Mouse (Mus musculus): Measurements from ENCODE around the gene Txnrd2. TPM values are rescaled to one million over a fixed set of nuclear protein-coding genes. Genes with fewer than 3 reads are reported as not detected.

Gene Txnrd2
- polyA plus RNA-seq, 1 experiment from 2014 or later = 15.7 TPM

- Histone ChIP-seq H3K9me3 (no peaks in the 10 kb centered on the region), H3K36me3 (peaks cover 7% of the 10 kb centered on the region; the same call in 1 of the 2 replicates), H3K4me2 (replicated peaks) (no peak overlapping the region), H3K4me1 (peaks cover 9% of the 10 kb centered on the region; the same call in 1 of the 2 replicates), H3K4me3 (no peak overlapping the region), H3K9ac (no peak overlapping the region), H3K27me3 (no peaks in the 10 kb centered on the region), H3K27ac (no peak overlapping the region)
- 79% methylated on average over 2 of the region's 2 CpGs for WGBS
- ATAC-seq (ENCODE audit: insufficient number of reproducible peaks, insufficient read depth, low FRiP score, low TSS enrichment) = no peak
Measured at GRCm38 (mm10) chr16:18474021-18474420, 47.8 kb downstream of the Txnrd2 start.

- H3K9ac ChIP-seq = no peak overlapping the region
- ATAC-seq (ENCODE audit: insufficient number of reproducible peaks, insufficient read depth, low FRiP score, low TSS enrichment) = no peak
Measured at GRCm38 (mm10) chr16:18477996-18478395, 51.8 kb downstream of the Txnrd2 start.

GRCm38 (mm10) chr16:18479667-18480066 lies 53.5 kb downstream of the Txnrd2 start:
- 45% methylated on average over 7 of the region's 7 CpGs for WGBS
- Histone ChIP-seq H3K4me2 (replicated peaks) (no peak overlapping the region), H3K9me3 (no peaks in the 10 kb centered on the region), H3K4me3 (no peak overlapping the region), H3K36me3 (no peaks in the 10 kb centered on the region; the same call in 1 of the 2 replicates), H3K27me3 (no peaks in the 10 kb centered on the region), H3K27ac (no peak overlapping the region), H3K9ac (no peak overlapping the region), H3K4me1 (peaks cover 6% of the 10 kb centered on the region; the same call in 1 of the 2 replicates)
- no peak for ATAC-seq (ENCODE audit: insufficient number of reproducible peaks, insufficient read depth, low FRiP score, low TSS enrichment)

More at GRCm38 (mm10) chr16:18477996-18478395, 51.8 kb downstream of the Txnrd2 start:
- peaks cover 1% of the 10 kb centered on the region for H3K4me1 ChIP-seq
- 63% methylated on average over 6 of the region's 6 CpGs for WGBS
- H3K27me3 ChIP-seq = no peaks in the 10 kb centered on the region
- H3K9me3 ChIP-seq = no peaks in the 10 kb centered on the region
- no peaks in the 10 kb centered on the region; the same call in 1 of the 2 replicates for H3K36me3 ChIP-seq
- H3K4me3 ChIP-seq = no peak overlapping the region
- H3K27ac ChIP-seq = no peak overlapping the region
- H3K4me2 ChIP-seq (replicated peaks) = no peak overlapping the region

GRCm38 (mm10) chr16:18480933-18481485 lies 54.8 kb downstream of the Txnrd2 start:
- no peaks in the 10 kb centered on the region for H3K9me3 ChIP-seq
- 70% methylated on average over 4 of the region's 4 CpGs for WGBS
- ATAC-seq (ENCODE audit: insufficient number of reproducible peaks, insufficient read depth, low FRiP score, low TSS enrichment) = no peak

GRCm38 (mm10) chr16:18482431-18482830 lies 56.2 kb downstream of the Txnrd2 start:
- no peaks in the 10 kb centered on the region; the same call in 1 of the 2 replicates for H3K36me3 ChIP-seq
- peaks cover 6% of the 10 kb centered on the region; the same call in 1 of the 2 replicates for H3K4me1 ChIP-seq
- no peak overlapping the region for H3K4me3 ChIP-seq
- no peak overlapping the region for H3K27ac ChIP-seq
- no peak overlapping the region for H3K4me2 ChIP-seq (replicated peaks)
- no peaks in the 10 kb centered on the region for H3K27me3 ChIP-seq
- no peak overlapping the region for H3K9ac ChIP-seq
- WGBS = 86% methylated on average over 3 of the region's 3 CpGs
- no peak for ATAC-seq (ENCODE audit: insufficient number of reproducible peaks, insufficient read depth, low FRiP score, low TSS enrichment)
- H3K9me3 ChIP-seq = no peaks in the 10 kb centered on the region

More at GRCm38 (mm10) chr16:18480933-18481485, 54.8 kb downstream of the Txnrd2 start:
- Histone ChIP-seq H3K4me1 (peaks cover 6% of the 10 kb centered on the region; the same call in 1 of the 2 replicates), H3K27ac (no peak overlapping the region), H3K9ac (no peak overlapping the region), H3K36me3 (no peaks in the 10 kb centered on the region; the same call in 1 of the 2 replicates), H3K4me3 (no peak overlapping the region), H3K27me3 (no peaks in the 10 kb centered on the region), H3K4me2 (replicated peaks) (no peak overlapping the region)

- no peaks in the 10 kb centered on the region for H3K9me3 ChIP-seq
- H3K9ac ChIP-seq = no peak overlapping the region
- no peaks in the 10 kb centered on the region for H3K36me3 ChIP-seq
- no peak overlapping the region for H3K27ac ChIP-seq
- peak; percentile 49; the same call in 1 of the 2 replicates for ATAC-seq (ENCODE audit: insufficient number of reproducible peaks, insufficient read depth, low FRiP score, low TSS enrichment)
- 51% methylated on average over 5 of the region's 5 CpGs for WGBS
- H3K4me3 ChIP-seq = no peak overlapping the region
- H3K4me2 ChIP-seq (replicated peaks) = no peak overlapping the region
- H3K27me3 ChIP-seq = no peaks in the 10 kb centered on the region
- H3K4me1 ChIP-seq = peaks cover 6% of the 10 kb centered on the region; the same call in 1 of the 2 replicates
Measured at GRCm38 (mm10) chr16:18483839-18484238, 57.7 kb downstream of the Txnrd2 start.

GRCm38 (mm10) chr16:18484386-18484785 lies 58.2 kb downstream of the Txnrd2 start:
- Histone ChIP-seq H3K9ac (no peak overlapping the region), H3K27ac (peak overlapping the region; percentile 4; the same call in 1 of the 2 replicates), H3K36me3 (no peaks in the 10 kb centered on the region), H3K4me3 (no peak overlapping the region), H3K4me1 (peaks cover 6% of the 10 kb centered on the region; the same call in 1 of the 2 replicates), H3K9me3 (no peaks in the 10 kb centered on the region), H3K27me3 (no peaks in the 10 kb centered on the region), H3K4me2 (replicated peaks) (no peak overlapping the region)
- ATAC-seq (ENCODE audit: insufficient number of reproducible peaks, insufficient read depth, low FRiP score, low TSS enrichment) = no peak
- 29% methylated on average over 4 of the region's 4 CpGs for WGBS

GRCm38 (mm10) chr16:18484794-18485435 lies 58.7 kb downstream of the Txnrd2 start:
- Histone ChIP-seq H3K4me3 (no peak overlapping the region), H3K9ac (no peak overlapping the region), H3K36me3 (no peaks in the 10 kb centered on the region), H3K4me1 (peaks cover 6% of the 10 kb centered on the region; the same call in 1 of the 2 replicates), H3K4me2 (replicated peaks) (no peak overlapping the region), H3K27me3 (no peaks in the 10 kb centered on the region), H3K27ac (peak overlapping the region; percentile 4; the same call in 1 of the 2 replicates), H3K9me3 (no peaks in the 10 kb centered on the region)
- 34% methylated on average over 5 of the region's 5 CpGs for WGBS
- no peak for ATAC-seq (ENCODE audit: insufficient number of reproducible peaks, insufficient read depth, low FRiP score, low TSS enrichment)

GRCm38 (mm10) chr16:18486126-18486525 lies 59.9 kb downstream of the Txnrd2 start:
- WGBS = 95% methylated on average over 2 of the region's 2 CpGs
- 0 out of 2 replicates have a peak, but pooled peaks cover 6% of the 10 kb centered on the region for H3K4me1 ChIP-seq
- ATAC-seq (ENCODE audit: insufficient number of reproducible peaks, insufficient read depth, low FRiP score, low TSS enrichment) = no peak

GRCm38 (mm10) chr16:18490281-18490680 lies 64.1 kb downstream of the Txnrd2 start:
- no peaks in the 10 kb centered on the region for H3K36me3 ChIP-seq
- no peaks in the 10 kb centered on the region for H3K4me1 ChIP-seq
- no peak overlapping the region for H3K9ac ChIP-seq
- no peak overlapping the region for H3K4me3 ChIP-seq
- no peak for ATAC-seq (ENCODE audit: insufficient number of reproducible peaks, insufficient read depth, low FRiP score, low TSS enrichment)
- no peak overlapping the region for H3K4me2 ChIP-seq (replicated peaks)
- no peak overlapping the region for H3K27ac ChIP-seq
- H3K27me3 ChIP-seq = no peaks in the 10 kb centered on the region
- WGBS = 93% methylated on average over 3 of the region's 3 CpGs
- no peaks in the 10 kb centered on the region for H3K9me3 ChIP-seq

More at GRCm38 (mm10) chr16:18486126-18486525, 59.9 kb downstream of the Txnrd2 start:
- H3K4me3 ChIP-seq = no peak overlapping the region
- H3K9ac ChIP-seq = no peak overlapping the region
- H3K4me2 ChIP-seq (replicated peaks) = no peak overlapping the region
- H3K27ac ChIP-seq = no peak overlapping the region
- no peaks in the 10 kb centered on the region for H3K9me3 ChIP-seq
- no peaks in the 10 kb centered on the region for H3K27me3 ChIP-seq
- H3K36me3 ChIP-seq = no peaks in the 10 kb centered on the region

GRCm38 (mm10) chr16:18490894-18491293 lies 64.7 kb downstream of the Txnrd2 start:
- no peaks in the 10 kb centered on the region for H3K36me3 ChIP-seq
- H3K9me3 ChIP-seq = no peaks in the 10 kb centered on the region
- no peak overlapping the region for H3K4me3 ChIP-seq
- no peaks in the 10 kb centered on the region for H3K4me1 ChIP-seq
- H3K4me2 ChIP-seq (replicated peaks) = no peak overlapping the region
- no peak overlapping the region for H3K27ac ChIP-seq
- H3K9ac ChIP-seq = no peak overlapping the region
- 67% methylated on average over 1 of the region's 1 CpGs for WGBS
- no peak for ATAC-seq (ENCODE audit: insufficient number of reproducible peaks, insufficient read depth, low FRiP score, low TSS enrichment)
- no peaks in the 10 kb centered on the region for H3K27me3 ChIP-seq

All from embryonic facial prominence, embryonic 12.5 days (tissue).